Mouse (Mus musculus): ENCODE measurements around the gene Atg7. TPM values are rescaled to one million over a fixed set of nuclear protein-coding genes. Genes with fewer than 3 reads are reported as not detected.

The Atg7 gene
- polyA plus RNA-seq, 1 experiment from 2014 or later, result 18.7 TPM

DNA sequence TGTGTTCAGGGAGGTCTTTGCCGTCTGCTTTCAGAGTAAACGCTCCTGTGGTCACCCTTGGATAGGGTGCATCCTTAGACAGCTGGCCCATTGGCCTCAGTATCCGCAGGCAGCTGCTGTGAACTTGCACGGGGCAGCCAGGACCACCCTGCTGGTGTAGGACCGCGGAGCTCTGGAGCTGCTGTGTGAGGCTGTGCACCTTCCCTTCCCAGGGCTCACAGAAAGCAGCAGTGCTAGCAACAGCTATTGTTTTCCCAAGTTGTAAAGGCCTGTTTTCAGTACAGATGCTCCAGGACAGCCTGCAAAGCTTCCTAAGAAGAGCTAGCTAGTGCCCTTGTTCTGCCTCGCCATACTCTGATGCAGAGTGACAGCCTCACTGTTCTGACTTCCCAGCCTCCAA, 208.8 kb downstream of the Atg7 start:
- H3K4me1 ChIP-seq, result peaks cover 83% of the 10 kb centered on the region
- 0 out of 2 replicates have a peak, but pooled peaks cover 3% of the 10 kb centered on the region for H3K27me3 ChIP-seq
- no peaks in the 10 kb centered on the region for H3K9me3 ChIP-seq
- no peaks in the 10 kb centered on the region for H3K36me3 ChIP-seq
- no peak for ATAC-seq (ENCODE audit: low FRiP score, low read depth)
- no peak overlapping the region for H3K4me3 ChIP-seq
- H3K4me2 ChIP-seq (replicated peaks), result no peak overlapping the region
- H3K27ac ChIP-seq, result no peak overlapping the region; the same call in 1 of the 2 replicates
- no peak overlapping the region for H3K9ac ChIP-seq
- WGBS, result 41% methylated on average over 7 of the region's 7 CpGs

DNA sequence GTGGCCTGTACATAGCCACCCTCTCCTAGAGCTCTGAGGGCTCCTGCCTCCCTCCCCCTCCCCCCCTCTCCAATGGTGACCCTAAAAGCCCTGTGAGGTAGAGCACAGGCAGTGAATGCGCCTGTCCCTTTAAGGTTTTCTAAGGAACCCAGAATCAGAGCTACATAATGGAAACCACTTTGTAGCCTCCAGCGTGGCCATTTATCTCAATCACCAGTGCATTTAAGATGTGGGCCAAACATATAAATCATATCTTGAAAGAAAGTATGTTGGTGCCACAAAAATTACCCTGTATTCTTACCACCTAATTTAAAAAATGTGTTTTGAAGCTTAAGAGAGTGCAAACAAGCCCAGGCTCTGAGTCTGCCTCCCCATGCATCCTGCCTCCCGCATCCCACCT, 209.8 kb downstream of the Atg7 start:
- Histone ChIP-seq H3K4me3 (no peak overlapping the region), H3K27me3 (0 out of 2 replicates have a peak, but pooled peaks cover 1% of the 10 kb centered on the region), H3K27ac (no peak overlapping the region), H3K9me3 (no peaks in the 10 kb centered on the region), H3K9ac (no peak overlapping the region), H3K36me3 (no peaks in the 10 kb centered on the region), H3K4me1 (peaks cover 80% of the 10 kb centered on the region), H3K4me2 (replicated peaks) (no peak overlapping the region)
- no peak for ATAC-seq (ENCODE audit: low FRiP score, low read depth)
- 29% methylated on average over 3 of the region's 3 CpGs for WGBS

DNA sequence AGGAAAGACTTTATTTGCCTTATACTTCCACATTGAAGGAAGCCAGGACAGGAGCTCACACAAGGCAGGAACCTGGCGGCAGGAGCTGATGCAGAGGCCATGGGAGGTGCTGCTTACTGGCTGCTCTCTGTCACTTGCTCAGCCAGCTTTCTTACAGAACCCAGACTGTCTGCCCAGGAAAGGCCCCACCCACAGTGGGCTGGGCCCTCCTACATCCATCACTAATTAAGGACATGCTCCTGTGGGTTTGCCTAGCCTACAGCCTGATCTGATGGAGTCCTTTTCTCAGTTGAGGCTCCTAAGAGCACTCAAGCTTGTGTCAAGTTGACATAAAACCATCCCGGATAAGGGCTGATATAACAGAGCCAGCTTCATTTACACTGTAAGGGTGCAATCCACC, 211.5 kb downstream of the Atg7 start:
- 43% methylated on average over 2 of the region's 2 CpGs for WGBS
- peaks cover 75% of the 10 kb centered on the region for H3K4me1 ChIP-seq
- no peak overlapping the region for H3K9ac ChIP-seq
- H3K4me3 ChIP-seq, result no peak overlapping the region
- H3K4me2 ChIP-seq (replicated peaks), result no peak overlapping the region
- H3K36me3 ChIP-seq, result peaks cover 13% of the 10 kb centered on the region
- H3K9me3 ChIP-seq, result no peaks in the 10 kb centered on the region
- H3K27ac ChIP-seq, result no peak overlapping the region
- H3K27me3 ChIP-seq, result no peaks in the 10 kb centered on the region
- ATAC-seq (ENCODE audit: low FRiP score, low read depth), result 0 out of 2 replicates have a peak, but pooled peaks have one; percentile 28

DNA sequence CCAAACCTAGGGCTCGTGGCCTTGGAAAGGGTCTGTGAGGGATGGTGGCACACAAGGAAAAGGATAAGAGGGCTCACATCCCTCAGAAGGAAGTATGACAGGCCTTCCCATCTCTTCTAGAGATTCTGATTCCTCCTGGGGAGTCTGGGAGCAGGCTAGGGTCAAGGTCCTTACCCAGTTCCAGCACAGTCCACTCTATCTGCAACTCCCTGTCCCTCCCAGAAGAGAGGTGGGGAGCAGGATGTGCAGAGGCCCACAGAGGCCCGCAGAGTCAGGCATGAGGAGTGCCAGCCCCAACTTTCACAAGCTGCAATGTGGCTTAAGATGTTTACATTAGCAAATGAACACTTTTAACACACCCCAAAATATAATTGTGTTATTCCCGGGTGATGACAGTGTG, 212.7 kb downstream of the Atg7 start:
- H3K4me2 ChIP-seq (replicated peaks), result no peak overlapping the region
- no peak overlapping the region for H3K4me3 ChIP-seq
- H3K4me1 ChIP-seq, result peaks cover 71% of the 10 kb centered on the region
- no peak overlapping the region for H3K9ac ChIP-seq
- no peak overlapping the region; the same call in 1 of the 2 replicates for H3K27ac ChIP-seq
- 71% methylated on average over 3 of the region's 3 CpGs for WGBS
- no peak for ATAC-seq (ENCODE audit: low FRiP score, low read depth)
- H3K27me3 ChIP-seq, result no peaks in the 10 kb centered on the region
- H3K9me3 ChIP-seq, result no peaks in the 10 kb centered on the region
- peaks cover 22% of the 10 kb centered on the region for H3K36me3 ChIP-seq

- WGBS, result 65% methylated on average over 4 of the region's 4 CpGs
- H3K4me1 ChIP-seq, result peaks cover 65% of the 10 kb centered on the region
- no peak for ATAC-seq (ENCODE audit: low FRiP score, low read depth)
Observed at GRCm38 (mm10) chr6:114856501-114856900, 213.6 kb downstream of the Atg7 start.

DNA sequence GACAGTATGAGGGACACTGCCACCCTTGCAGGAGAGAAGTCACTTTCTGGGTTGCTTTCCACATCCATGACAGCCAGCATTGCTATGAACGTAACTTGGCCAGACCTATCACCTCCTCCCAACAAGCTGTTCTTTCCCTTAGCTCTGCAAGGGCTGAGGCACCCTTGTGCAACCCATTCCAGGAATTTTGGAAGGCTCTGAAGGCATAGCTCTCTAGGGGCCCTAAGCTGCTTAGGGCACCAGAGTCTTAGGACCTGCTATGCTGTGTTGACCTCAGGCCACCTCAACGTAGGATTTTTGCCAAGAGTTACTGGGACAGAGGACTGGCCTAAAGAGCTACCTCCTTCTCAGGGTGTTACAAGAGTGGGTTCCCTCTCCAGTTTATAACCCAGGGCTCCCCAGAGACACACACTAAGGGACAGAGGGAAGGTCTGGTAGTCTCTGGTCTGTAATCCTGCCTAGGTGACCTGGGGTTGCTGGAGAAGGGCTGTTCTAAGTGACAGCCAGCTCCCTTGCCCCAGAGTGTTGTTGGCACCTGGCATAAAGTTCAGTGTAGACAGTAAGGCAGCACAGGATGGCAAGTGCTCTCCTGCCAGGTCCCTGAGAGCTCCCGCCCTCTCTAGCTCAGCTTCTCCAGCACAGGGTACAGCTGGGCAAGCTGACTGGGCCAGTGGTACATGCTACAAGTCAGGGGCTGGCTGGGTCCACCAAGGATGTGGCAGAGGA, 215.3 kb downstream of the Atg7 start:
- no peaks in the 10 kb centered on the region for H3K27me3 ChIP-seq
- peak overlapping the region; percentile 44; the same call in 1 of the 2 replicates for H3K27ac ChIP-seq
- no peak overlapping the region for H3K4me2 ChIP-seq (replicated peaks)
- ATAC-seq (ENCODE audit: low FRiP score, low read depth), result no peak
- H3K9me3 ChIP-seq, result no peaks in the 10 kb centered on the region
- H3K4me1 ChIP-seq, result peaks cover 53% of the 10 kb centered on the region
- H3K4me3 ChIP-seq, result no peak overlapping the region
- WGBS, result 93% methylated on average over 3 of the region's 3 CpGs
- peaks cover 48% of the 10 kb centered on the region for H3K36me3 ChIP-seq
- H3K9ac ChIP-seq, result no peak overlapping the region

More at GRCm38 (mm10) chr6:114856501-114856900, 213.6 kb downstream of the Atg7 start:
- Histone ChIP-seq H3K27ac (no peak overlapping the region; the same call in 1 of the 2 replicates), H3K36me3 (peaks cover 31% of the 10 kb centered on the region), H3K27me3 (no peaks in the 10 kb centered on the region), H3K4me2 (replicated peaks) (no peak overlapping the region), H3K9ac (no peak overlapping the region), H3K4me3 (no peak overlapping the region), H3K9me3 (no peaks in the 10 kb centered on the region)

- Histone ChIP-seq H3K36me3 (peaks cover 53% of the 10 kb centered on the region), H3K4me3 (no peak overlapping the region), H3K4me2 (replicated peaks) (no peak overlapping the region), H3K27me3 (no peaks in the 10 kb centered on the region), H3K27ac (no peak overlapping the region; the same call in 1 of the 2 replicates), H3K9me3 (no peaks in the 10 kb centered on the region), H3K9ac (no peak overlapping the region), H3K4me1 (peaks cover 53% of the 10 kb centered on the region)
- ATAC-seq (ENCODE audit: low FRiP score, low read depth), result no peak
- 85% methylated on average over 4 of the region's 4 CpGs for WGBS
Observed at GRCm38 (mm10) chr6:114858722-114859053, 215.8 kb downstream of the Atg7 start.

- WGBS, result 81% methylated on average over 14 of the region's 14 CpGs
- Histone ChIP-seq H3K27ac (peak overlapping the region; percentile 28; the same call in 1 of the 2 replicates), H3K4me3 (no peak overlapping the region), H3K4me2 (replicated peaks) (no peak overlapping the region), H3K9me3 (no peaks in the 10 kb centered on the region), H3K9ac (no peak overlapping the region), H3K27me3 (no peaks in the 10 kb centered on the region), H3K36me3 (peaks cover 62% of the 10 kb centered on the region), H3K4me1 (peaks cover 50% of the 10 kb centered on the region)
- ATAC-seq (ENCODE audit: low FRiP score, low read depth), result no peak
Observed at GRCm38 (mm10) chr6:114860677-114861568, 218.0 kb downstream of the Atg7 start.

DNA sequence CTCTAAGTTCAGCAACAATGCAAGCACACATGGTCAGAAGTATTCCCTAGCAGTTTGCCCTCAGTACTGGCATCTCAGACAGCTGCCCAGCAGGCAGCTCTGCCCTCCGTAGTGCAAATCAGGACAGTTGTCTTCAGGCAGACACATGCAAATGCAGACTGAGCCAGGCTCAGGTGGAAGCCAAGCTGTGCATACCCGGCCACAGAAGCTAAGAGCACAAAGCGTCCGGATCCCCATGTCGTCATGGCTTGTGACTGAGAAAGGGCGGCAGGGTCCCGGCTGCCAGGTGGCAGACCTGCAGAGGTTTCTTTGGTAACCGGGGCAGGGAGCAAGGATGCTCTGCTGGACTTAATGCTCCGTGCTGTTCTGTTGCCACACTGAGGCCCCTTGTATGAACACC, 218.7 kb downstream of the Atg7 start:
- Histone ChIP-seq H3K4me2 (replicated peaks) (no peak overlapping the region), H3K4me1 (peaks cover 51% of the 10 kb centered on the region), H3K9me3 (no peaks in the 10 kb centered on the region), H3K27ac (no peak overlapping the region), H3K36me3 (peaks cover 62% of the 10 kb centered on the region), H3K4me3 (no peak overlapping the region), H3K27me3 (no peaks in the 10 kb centered on the region), H3K9ac (no peak overlapping the region)
- WGBS, result 83% methylated on average over 9 of the region's 9 CpGs
- no peak for ATAC-seq (ENCODE audit: low FRiP score, low read depth)

DNA sequence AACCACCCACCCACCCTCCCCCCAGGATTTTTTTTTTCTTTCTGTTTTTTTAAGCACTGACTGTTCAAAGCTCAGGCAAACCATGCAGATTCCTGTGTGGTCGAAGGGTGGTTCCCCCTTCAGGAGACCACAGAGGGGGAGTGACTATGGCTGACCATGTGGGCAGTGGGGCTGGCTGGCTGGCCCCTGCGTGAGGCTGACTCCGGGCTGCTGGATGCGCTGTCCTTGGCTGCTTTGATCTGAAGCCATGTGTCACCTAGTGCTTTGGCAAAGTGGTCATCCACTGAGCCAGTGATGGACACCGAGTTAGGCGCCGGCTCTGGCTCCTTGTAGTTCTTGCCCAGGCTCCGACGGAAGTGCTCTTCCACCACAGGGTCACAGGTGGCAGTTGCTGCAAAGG, 219.1 kb downstream of the Atg7 start:
- peaks cover 62% of the 10 kb centered on the region for H3K36me3 ChIP-seq
- no peaks in the 10 kb centered on the region for H3K9me3 ChIP-seq
- H3K4me3 ChIP-seq, result no peak overlapping the region
- 75% methylated on average over 9 of the region's 9 CpGs for WGBS
- H3K4me2 ChIP-seq (replicated peaks), result no peak overlapping the region
- H3K9ac ChIP-seq, result no peak overlapping the region
- no peak overlapping the region for H3K27ac ChIP-seq
- no peaks in the 10 kb centered on the region for H3K27me3 ChIP-seq
- peaks cover 54% of the 10 kb centered on the region for H3K4me1 ChIP-seq
- ATAC-seq (ENCODE audit: low FRiP score, low read depth), result no peak

GRCm38 (mm10) chr6:114863501-114863900, 220.6 kb downstream of the Atg7 start:
- ATAC-seq (ENCODE audit: low FRiP score, low read depth), result no peak
- no peaks in the 10 kb centered on the region for H3K9me3 ChIP-seq

DNA sequence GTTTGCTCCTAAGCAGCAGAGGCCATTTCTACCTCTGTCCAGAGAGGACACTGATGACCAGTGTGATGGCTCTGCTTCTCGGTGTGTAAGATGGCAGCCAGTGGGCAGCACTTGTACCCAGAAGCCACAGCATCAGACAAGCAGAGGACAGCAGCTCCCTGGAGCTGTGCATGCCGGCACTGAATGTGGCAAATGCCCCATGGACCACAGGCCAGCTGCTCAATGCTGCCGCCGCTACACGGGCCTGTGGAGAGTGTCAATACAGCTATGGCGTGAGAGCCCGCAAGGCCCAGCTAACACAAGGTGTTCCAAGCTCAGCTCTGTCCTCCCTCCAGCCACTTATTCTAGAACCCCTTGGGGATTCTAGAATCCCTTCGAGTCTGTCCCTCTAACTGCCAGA, 221.5 kb downstream of the Atg7 start:
- WGBS, result 85% methylated on average over 8 of the region's 8 CpGs

More at GRCm38 (mm10) chr6:114863501-114863900, 220.6 kb downstream of the Atg7 start:
- Histone ChIP-seq H3K27ac (no peak overlapping the region), H3K4me1 (peaks cover 44% of the 10 kb centered on the region), H3K27me3 (no peaks in the 10 kb centered on the region), H3K36me3 (peaks cover 57% of the 10 kb centered on the region), H3K9ac (no peak overlapping the region), H3K4me2 (replicated peaks) (no peak overlapping the region), H3K4me3 (no peak overlapping the region)
- 79% methylated on average over 5 of the region's 5 CpGs for WGBS

More for the DNA sequence above, 221.5 kb downstream of the Atg7 start:
- no peaks in the 10 kb centered on the region for H3K27me3 ChIP-seq
- H3K9me3 ChIP-seq, result no peaks in the 10 kb centered on the region
- no peak overlapping the region for H3K4me2 ChIP-seq (replicated peaks)
- ATAC-seq (ENCODE audit: low FRiP score, low read depth), result no peak
- H3K4me1 ChIP-seq, result peaks cover 49% of the 10 kb centered on the region
- no peak overlapping the region for H3K4me3 ChIP-seq
- H3K27ac ChIP-seq, result no peak overlapping the region
- H3K9ac ChIP-seq, result no peak overlapping the region
- H3K36me3 ChIP-seq, result peaks cover 48% of the 10 kb centered on the region
